Mouse (Mus musculus) myocyte (in vitro differentiated cells): Measurements from ENCODE around the gene Ints14. TPM values are rescaled to one million over a fixed set of nuclear protein-coding genes. Genes with fewer than 3 reads are reported as not detected.
A peak's percentile ranks its signal among the peaks of the same experiment; 100 is the strongest.

Experiments used
- H3K27me3 ChIP-seq: one replicate; pipeline ENCODE4 v1.6.1; 2011; ENCODE audit not compliant: control insufficient read depth, insufficient read depth, insufficient read length
- H3K36me3 ChIP-seq: one replicate; pipeline ENCODE4 v1.6.1; 2011; ENCODE audit not compliant: control insufficient read depth, insufficient read depth
- H3K4me2 ChIP-seq: one replicate; pipeline ENCODE4 v1.6.1; 2011; ENCODE audit warnings: low read depth, control low read depth
- H3K4me3 ChIP-seq: one replicate; pipeline ENCODE4 v1.5.1; 2011; ENCODE audit warnings: mild to moderate bottlenecking, control low read depth, moderate library complexity
- H3K79me2 ChIP-seq: one replicate; pipeline ENCODE4 v1.6.1; 2011; ENCODE audit not compliant: control insufficient read depth, insufficient read depth
- H3ac ChIP-seq: one replicate; pipeline ENCODE4 v1.6.1; 2011; ENCODE audit not compliant: control insufficient read depth, insufficient read length
- CEBPB ChIP-seq: IDR thresholded peaks from 2 replicates; pipeline ENCODE4 v1.6.1; 2011; ENCODE audit warnings: mild to moderate bottlenecking, moderate library complexity; ENCODE audit not compliant: poor library complexity, insufficient read depth, severe bottlenecking
- E2F4 ChIP-seq: IDR thresholded peaks from one replicate; pipeline ENCODE4 v1.6.1; 2011; ENCODE audit warnings: mild to moderate bottlenecking, control low read depth, moderate library complexity; ENCODE audit not compliant: insufficient read depth
- MAX ChIP-seq: IDR thresholded peaks from one replicate; pipeline ENCODE4 v1.6.1; 2011; ENCODE audit warnings: low read depth, mild to moderate bottlenecking, control low read depth
- MYOD1 ChIP-seq, 3 experiments: IDR thresholded peaks; one replicate each; pipeline ENCODE4 v1.6.1; 2011; ENCODE audit warnings: control low read depth in 2 of 3, low read depth in 2 of 3, mild to moderate bottlenecking in 2 of 3, moderate library complexity in 1 of 3; ENCODE audit not compliant: insufficient read length in 2 of 3, control insufficient read depth in 1 of 3
- MYOG ChIP-seq, 3 experiments: IDR thresholded peaks; one replicate each; pipeline ENCODE4 v1.6.1; 2011; ENCODE audit warnings: control low read depth in 2 of 3, low read depth in 2 of 3, mild to moderate bottlenecking in 2 of 3; ENCODE audit not compliant: insufficient read length in 2 of 3, control insufficient read depth in 1 of 3, insufficient read depth in 1 of 3
- POLR2A ChIP-seq: IDR thresholded peaks from one replicate; pipeline ENCODE4 v1.6.1; 2011; ENCODE audit warnings: low read depth, mild to moderate bottlenecking, control low read depth, moderate library complexity; ENCODE audit not compliant: insufficient read length
- POLR2AphosphoS2 ChIP-seq: IDR thresholded peaks from one replicate; pipeline ENCODE4 v1.6.1; 2011; ENCODE audit warnings: low read depth, control low read depth; ENCODE audit not compliant: insufficient read length
- REST ChIP-seq: IDR thresholded peaks from one replicate; pipeline ENCODE4 v1.6.1; 2011; ENCODE audit warnings: mild to moderate bottlenecking, control low read depth, moderate library complexity; ENCODE audit not compliant: insufficient read depth, insufficient read length
- SRF ChIP-seq: IDR thresholded peaks from one replicate; pipeline ENCODE4 v1.6.1; 2011; ENCODE audit warnings: low read depth; ENCODE audit not compliant: control insufficient read depth, insufficient read length
- TCF12 ChIP-seq: IDR thresholded peaks from one replicate; pipeline ENCODE4 v1.6.1; 2011; ENCODE audit warnings: mild to moderate bottlenecking, control low read depth; ENCODE audit not compliant: poor library complexity, insufficient read depth, severe bottlenecking
- TCF3 ChIP-seq: IDR thresholded peaks from one replicate; pipeline ENCODE4 v1.6.1; 2011; ENCODE audit warnings: low read depth, control low read depth; ENCODE audit not compliant: insufficient read length
- USF1 ChIP-seq: IDR thresholded peaks from one replicate; pipeline ENCODE4 v1.6.1; 2011; ENCODE audit warnings: low read depth, mild to moderate bottlenecking, control low read depth, moderate library complexity
- polyA plus RNA-seq: library from polyadenylated mRNA; unstranded; fragments of >200 nt; fragmentation: generic; extraction: Trizol; gene quantifications from one replicate; pipeline ENCODE4 v1.2.1, GENCODE M21; 2012; ENCODE audit warnings: missing spikeins

The Ints14 gene
- polyA plus RNA-seq, 1 experiment, result 19.4 TPM

- Histone ChIP-seq H3K79me2 (no peaks in the 10 kb centered on the region), H3K27me3 (no peaks in the 10 kb centered on the region), H3K4me2 (no peak overlapping the region), H3K4me3 (no peak overlapping the region), H3K36me3 (peaks cover 15% of the 10 kb centered on the region), H3ac (no peak overlapping the region)
- TF ChIP-seq POLR2AphosphoS2 (no peak), REST (no peak)
These were observed 40.8 kb downstream of the Ints14 start for GRCm38 (mm10) chr9:65001481-65001880.

DNA sequence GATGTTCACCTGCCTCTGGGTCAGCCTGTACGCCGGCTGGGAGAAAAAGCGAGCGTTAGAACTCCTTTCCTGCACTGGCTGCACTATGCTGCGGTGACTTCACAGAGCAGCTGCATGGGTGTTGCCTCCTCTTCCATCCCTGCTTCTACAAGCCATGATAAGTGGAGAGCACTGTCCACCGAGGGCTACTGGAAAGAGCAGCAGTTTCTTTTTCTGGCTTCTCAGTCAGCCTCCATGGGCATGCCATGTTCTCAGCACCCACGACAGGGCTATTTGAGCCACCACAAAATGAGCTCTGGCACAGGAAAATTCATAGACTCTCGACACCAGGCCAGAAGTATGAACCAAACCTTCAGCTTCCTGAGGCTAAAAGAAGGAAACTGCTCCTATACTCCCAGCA lies 45.0 kb downstream of the Ints14 start:
- Histone ChIP-seq H3ac (no peak overlapping the region), H3K4me3 (no peak overlapping the region), H3K4me2 (no peak overlapping the region), H3K79me2 (no peaks in the 10 kb centered on the region), H3K36me3 (peaks cover 10% of the 10 kb centered on the region), H3K27me3 (no peaks in the 10 kb centered on the region)
- TF ChIP-seq POLR2A (no peak), TCF3 (no peak), MYOD1 (IDR thresholded peaks at IDR 0.05; ENCODE audit: control insufficient read depth in 1 of 3, insufficient read length in 2 of 3, low read depth in 2 of 3) (no peak), REST (no peak), USF1 (no peak), TCF12 (no peak), POLR2AphosphoS2 (no peak), CEBPB (no peak), E2F4 (no peak), SRF (no peak), MYOG (IDR thresholded peaks at IDR 0.05; ENCODE audit: control insufficient read depth in 1 of 3, insufficient read depth in 1 of 3, insufficient read length in 2 of 3, low read depth in 2 of 3) (no peak), MAX (no peak)

GRCm38 (mm10) chr9:65010632-65011031 lies 49.9 kb downstream of the Ints14 start:
- Histone ChIP-seq H3K4me3 (no peak overlapping the region), H3K27me3 (no peaks in the 10 kb centered on the region), H3K4me2 (peak overlapping the region; percentile 12), H3K36me3 (peaks cover 4% of the 10 kb centered on the region), H3K79me2 (peaks cover 6% of the 10 kb centered on the region), H3ac (no peak overlapping the region)
- TF ChIP-seq POLR2A (no peak), E2F4 (no peak), USF1 (no peak), SRF (no peak), MYOG (IDR thresholded peaks at IDR 0.05; ENCODE audit: control insufficient read depth in 1 of 3, insufficient read depth in 1 of 3, insufficient read length in 2 of 3, low read depth in 2 of 3) (no peak), MYOD1 (IDR thresholded peaks at IDR 0.05; ENCODE audit: control insufficient read depth in 1 of 3, insufficient read length in 2 of 3, low read depth in 2 of 3) (no peak), MAX (no peak), REST (no peak), CEBPB (no peak), POLR2AphosphoS2 (no peak), TCF12 (no peak), TCF3 (no peak)

DNA sequence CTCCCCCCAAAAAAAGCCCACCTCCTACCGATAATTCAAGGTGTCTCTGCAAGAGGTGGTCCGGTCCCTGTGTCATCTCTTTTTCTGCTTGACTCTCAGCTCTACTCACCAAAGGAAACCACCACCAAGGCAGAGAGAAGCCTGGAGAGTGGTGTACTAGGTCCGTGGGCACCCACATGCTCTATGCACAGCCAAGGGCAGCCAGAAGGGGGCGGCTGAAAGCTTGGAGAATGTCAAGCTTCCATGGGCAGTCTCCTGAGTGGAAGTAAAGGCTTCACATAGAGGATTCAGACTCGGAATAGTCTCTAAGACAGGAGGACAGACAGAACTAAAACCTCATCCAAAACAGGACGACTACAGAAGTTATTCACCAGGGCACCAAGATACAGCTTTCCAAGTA lies 50.6 kb downstream of the Ints14 start:
- Histone ChIP-seq H3K79me2 (peaks cover 13% of the 10 kb centered on the region), H3K4me2 (no peak overlapping the region), H3K27me3 (no peaks in the 10 kb centered on the region), H3K36me3 (no peaks in the 10 kb centered on the region), H3ac (no peak overlapping the region), H3K4me3 (no peak overlapping the region)
- TF ChIP-seq TCF12, result no peak
- no peak for TF ChIP-seq MYOG (IDR thresholded peaks at IDR 0.05; ENCODE audit: control insufficient read depth in 1 of 3, insufficient read depth in 1 of 3, insufficient read length in 2 of 3, low read depth in 2 of 3)
- no peak for TF ChIP-seq TCF3
- TF ChIP-seq REST, result no peak
- no peak for TF ChIP-seq CEBPB
- no peak for TF ChIP-seq POLR2A
- TF ChIP-seq MAX, result no peak
- no peak for TF ChIP-seq MYOD1 (IDR thresholded peaks at IDR 0.05; ENCODE audit: control insufficient read depth in 1 of 3, insufficient read length in 2 of 3, low read depth in 2 of 3)
- TF ChIP-seq E2F4, result no peak
- TF ChIP-seq SRF, result no peak

DNA sequence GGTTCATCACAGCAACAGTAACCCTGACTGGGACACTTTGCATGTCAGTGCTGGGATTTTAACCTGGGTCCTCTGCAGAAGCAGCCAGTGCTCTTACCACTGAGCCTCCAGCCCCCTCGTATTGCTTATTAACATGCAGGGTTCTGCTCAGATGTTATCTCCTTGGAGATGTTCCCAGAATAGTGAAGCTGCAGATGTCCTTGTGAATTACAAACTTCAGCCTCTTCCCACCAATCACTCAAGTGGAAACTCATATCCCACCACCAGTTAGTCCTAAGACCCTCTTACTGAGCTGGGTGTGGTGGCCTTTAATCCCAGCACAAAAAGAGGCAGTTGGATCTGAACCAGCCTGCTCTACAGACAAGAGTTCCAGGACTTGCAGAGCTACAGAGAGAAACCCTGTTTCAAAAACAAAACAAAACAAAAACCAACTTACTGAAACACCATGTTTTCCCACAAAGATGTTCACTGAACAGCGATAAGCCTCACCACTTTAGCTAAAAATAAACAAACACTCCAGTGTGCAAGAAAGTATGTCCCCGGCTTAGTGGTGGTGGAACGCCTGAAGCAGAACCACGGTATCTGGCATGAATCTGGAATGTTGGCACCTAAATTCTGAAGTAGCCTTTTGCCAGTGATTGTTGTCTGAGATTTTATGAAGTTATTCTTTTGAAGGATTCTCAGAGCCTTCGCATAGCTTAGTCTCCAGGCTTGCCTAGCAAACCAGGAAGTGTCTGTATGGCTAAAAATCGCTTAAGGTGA lies 54.9 kb downstream of the Ints14 start:
- no peak overlapping the region for H3ac ChIP-seq
- TF ChIP-seq POLR2AphosphoS2, result no peak
- TF ChIP-seq POLR2A, result no peak
- H3K36me3 ChIP-seq, result no peaks in the 10 kb centered on the region
- H3K79me2 ChIP-seq, result peaks cover 48% of the 10 kb centered on the region
- H3K4me3 ChIP-seq, result no peak overlapping the region
- H3K4me2 ChIP-seq, result peak overlapping the region; percentile 2
- no peaks in the 10 kb centered on the region for H3K27me3 ChIP-seq
